Mouse (Mus musculus) brain, embryonic 14.5 days (tissue): ENCODE measurements around the gene Mettl7a1.

Experiments
- CTCF ChIP-seq: fragments of 200-500 bp; IDR thresholded peaks from 2 replicates; pipeline ENCODE4 v1.5.1; 2012; ENCODE audit warnings: inconsistent platforms, mild to moderate bottlenecking, moderate library complexity, borderline replicate concordance; ENCODE audit not compliant: insufficient read depth, insufficient read length; ENCODE audit errors: extremely low read depth
- POLR2A ChIP-seq: fragments of 200-500 bp; IDR thresholded peaks from 2 replicates; pipeline ENCODE4 v1.6.1; 2012; ENCODE audit warnings: mild to moderate bottlenecking, inconsistent platforms, borderline replicate concordance; ENCODE audit not compliant: poor library complexity, insufficient read depth, insufficient read length, severe bottlenecking; ENCODE audit errors: extremely low read depth

- TF ChIP-seq CTCF (no peak), POLR2A (no peak)
Measured at GRCm38 (mm10) chr15:100290858-100291257, 13.1 kb upstream of the Mettl7a1 start.
